Mouse (Mus musculus): ENCODE results near the gene Jarid2. TPM values are rescaled to one million over a fixed set of nuclear protein-coding genes. Genes with fewer than 3 reads are reported as not detected.

Gene Jarid2
- 60.8 TPM for polyA plus RNA-seq (2017; shearing (Covaris generic))

GRCm38 (mm10) chr13:44729424-44729971 lies at the start of gene Jarid2:
Gene Jarid2, plus strand, starts transcription at chr13:44729474.

